Mouse (Mus musculus) lung, postnatal 36 days (tissue): ENCODE measurements around the gene Rai14.

ENCODE experiments used
- DNase-seq: peaks from one replicate; pipeline ENCODE4 v3.0.0; 2022; ENCODE audit warnings: mixed read lengths

Gene Rai14

DNA sequence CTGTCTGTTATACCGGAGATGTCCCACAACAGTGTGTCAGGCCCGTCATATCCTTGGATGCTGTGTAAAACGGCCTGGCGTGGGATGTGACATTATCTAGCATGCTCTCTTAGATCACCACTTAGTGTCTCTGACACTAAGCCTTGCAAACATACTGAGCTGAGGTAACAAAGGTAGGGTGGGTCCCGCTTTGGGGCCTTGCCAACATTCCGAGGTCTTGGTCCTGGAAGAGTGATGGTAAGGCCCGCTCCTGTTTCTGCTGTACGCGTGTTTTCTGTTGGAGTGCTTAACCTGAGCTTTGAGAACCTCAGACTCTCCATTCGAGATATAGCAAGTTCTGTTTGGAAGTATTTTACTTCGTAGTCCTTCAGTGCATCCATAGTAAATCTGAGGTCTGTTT lies 5.8 kb upstream of the Rai14 start:
- peak; percentile 28 for DNase-seq

DNA sequence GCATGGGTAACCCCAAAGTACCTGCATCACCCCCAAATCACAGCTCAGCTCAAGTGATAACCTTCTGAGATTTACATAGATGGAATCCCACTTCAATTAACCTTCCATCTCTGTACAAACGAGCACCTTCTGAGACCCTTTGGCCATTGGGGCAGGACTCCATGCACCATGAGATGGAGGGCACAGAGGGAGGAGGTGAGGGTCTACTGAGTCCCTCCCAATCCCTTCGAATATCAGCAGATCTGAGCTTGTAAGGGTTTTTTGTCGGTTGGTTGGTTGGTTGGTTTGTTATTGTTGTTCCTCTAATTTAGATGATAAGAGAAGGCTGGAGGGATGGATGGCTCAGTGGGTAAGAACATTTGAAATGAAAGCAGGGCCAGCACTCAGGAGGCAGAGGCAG lies 5.1 kb upstream of the Rai14 start:
- DNase-seq = no peak

DNA sequence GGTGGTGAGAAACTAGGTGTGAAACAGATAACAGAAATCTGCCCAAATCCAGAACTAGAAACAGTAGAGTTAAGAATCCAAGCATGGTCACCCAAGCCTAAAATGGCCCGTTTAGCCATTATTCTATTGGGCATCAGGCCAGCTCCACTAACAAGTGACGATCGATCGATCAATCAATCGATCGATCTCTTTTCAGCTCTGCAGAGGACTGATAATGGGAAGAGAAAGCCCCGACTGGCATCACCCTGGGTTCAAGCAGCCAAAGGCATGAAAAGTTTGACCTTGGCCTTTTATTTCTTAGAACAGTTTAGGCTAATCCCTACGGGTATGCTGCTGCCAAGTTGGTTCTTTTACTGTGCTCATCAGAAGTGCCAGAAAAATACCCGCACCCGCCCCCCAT lies 4.3 kb upstream of the Rai14 start:
- DNase-seq = no peak

GRCm38 (mm10) chr15:10717284-10717683 lies 2.9 kb upstream of the Rai14 start:
- DNase-seq = no peak

DNA sequence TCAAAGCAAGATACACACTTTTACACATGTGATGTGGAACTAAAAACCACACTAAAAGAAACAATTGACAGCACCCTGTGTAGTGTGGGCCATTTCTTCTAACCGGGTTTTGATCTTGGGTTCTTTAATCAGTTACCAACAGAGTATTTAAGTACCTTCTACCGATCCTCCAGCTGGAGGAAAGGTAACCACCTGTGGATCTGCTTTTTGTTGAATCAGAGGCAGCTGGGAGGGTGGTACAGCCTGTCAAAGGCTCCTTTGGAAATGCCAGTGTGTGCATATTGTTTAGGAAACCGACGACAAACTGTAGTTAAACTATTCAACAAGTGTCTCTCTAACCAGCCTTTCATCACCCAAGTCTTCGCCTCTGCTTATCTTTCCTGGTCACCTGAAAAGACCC lies 1.5 kb upstream of the Rai14 start:
- DNase-seq = no peak

DNA sequence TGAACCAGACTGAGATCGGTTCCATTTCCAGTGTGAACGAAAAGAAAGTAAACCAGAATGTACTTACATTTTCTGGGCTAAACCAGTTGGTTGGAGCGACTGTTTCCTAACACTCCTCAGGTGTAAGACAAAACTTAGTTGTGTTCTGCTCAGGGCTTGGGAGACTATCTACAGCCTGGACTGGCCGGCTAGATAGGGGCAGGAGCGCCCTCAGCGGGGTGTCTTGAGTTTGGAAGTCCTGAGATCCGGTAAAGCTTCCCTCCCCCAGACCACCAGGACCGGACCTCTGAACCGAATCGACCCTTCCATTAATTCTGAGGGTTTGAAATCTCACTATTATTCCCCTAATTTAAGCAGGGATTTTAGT lies 698 bp upstream of the Rai14 start:
- DNase-seq = peak; percentile 64

GRCm38 (mm10) chr15:10713626-10714316 lies 653 bp downstream of the Rai14 start:
- DNase-seq = no peak

DNA sequence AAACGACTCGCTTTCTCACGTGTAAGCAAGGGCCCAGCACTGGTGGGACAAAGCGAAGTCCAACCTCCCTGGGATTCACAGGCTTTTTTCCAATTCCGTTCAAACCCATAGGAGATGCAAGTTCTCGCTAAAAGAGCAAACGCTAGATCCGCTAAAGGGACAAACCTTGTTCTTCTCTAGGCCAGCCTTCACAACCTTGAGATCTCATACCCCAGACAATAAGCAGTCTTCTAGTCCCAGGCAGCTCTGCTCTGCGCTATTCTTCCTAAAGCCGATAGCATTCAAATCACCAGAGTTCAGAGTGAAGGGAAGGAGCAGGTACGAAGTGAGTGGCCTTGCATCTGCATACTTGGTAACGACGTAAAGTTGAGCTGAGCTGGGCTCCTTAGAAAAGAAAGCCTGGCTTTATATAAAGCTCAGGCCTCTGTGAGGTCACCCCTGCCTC lies 1.2 kb downstream of the Rai14 start:
- no peak for DNase-seq

- DNase-seq = no peak
Measured at GRCm38 (mm10) chr15:10712288-10712687, 2.1 kb downstream of the Rai14 start.

- DNase-seq = no peak
Measured at GRCm38 (mm10) chr15:10711231-10711630, 3.2 kb downstream of the Rai14 start.

GRCm38 (mm10) chr15:10708591-10709272 lies 5.7 kb downstream of the Rai14 start:
- DNase-seq = peak; percentile 65

- DNase-seq = no peak
Measured at GRCm38 (mm10) chr15:10707109-10707508, 7.3 kb downstream of the Rai14 start.

DNA sequence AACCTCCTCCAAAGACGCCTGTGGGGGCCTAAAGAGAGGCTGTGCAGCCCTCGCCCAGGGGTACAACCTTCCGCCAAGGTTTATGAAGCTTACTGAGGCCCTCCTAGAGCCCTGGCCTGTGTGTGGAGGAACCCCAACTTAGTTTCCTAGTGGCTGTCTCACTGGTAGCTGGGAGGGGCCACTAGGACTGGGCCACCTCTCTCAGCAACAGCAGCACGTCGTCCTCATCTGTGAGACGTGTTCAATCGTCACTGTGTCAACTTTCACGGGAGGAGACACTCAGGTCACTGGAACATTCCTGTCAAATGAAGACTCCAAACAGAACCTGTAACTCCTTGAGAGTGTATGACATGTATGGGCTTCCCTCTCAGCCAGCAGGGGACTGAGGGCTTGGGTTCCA lies 8.0 kb downstream of the Rai14 start:
- no peak for DNase-seq

- DNase-seq = no peak
Measured at GRCm38 (mm10) chr15:10705752-10706151, 8.7 kb downstream of the Rai14 start.

- no peak for DNase-seq
Measured at GRCm38 (mm10) chr15:10704328-10704727, 10.1 kb downstream of the Rai14 start.

DNA sequence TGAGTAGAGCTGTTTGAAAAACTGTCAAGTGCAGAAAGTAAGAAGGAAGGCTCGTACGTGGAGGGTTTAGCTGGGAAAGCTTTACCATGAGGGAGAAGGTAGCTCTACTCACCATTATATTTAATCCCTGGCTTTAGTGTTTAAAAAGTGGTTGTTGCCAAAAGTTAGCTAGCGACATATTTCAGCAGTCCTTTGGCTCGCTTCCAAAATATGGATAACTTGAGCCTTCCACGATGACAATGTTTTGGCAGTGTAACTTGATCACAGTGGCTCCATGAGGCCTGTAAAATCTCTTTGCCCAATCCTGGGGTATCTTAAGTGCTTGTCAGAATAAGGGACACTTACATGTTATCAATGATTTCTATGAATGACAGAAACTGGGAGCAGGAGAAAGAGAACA lies 12.9 kb downstream of the Rai14 start:
- no peak for DNase-seq

DNA sequence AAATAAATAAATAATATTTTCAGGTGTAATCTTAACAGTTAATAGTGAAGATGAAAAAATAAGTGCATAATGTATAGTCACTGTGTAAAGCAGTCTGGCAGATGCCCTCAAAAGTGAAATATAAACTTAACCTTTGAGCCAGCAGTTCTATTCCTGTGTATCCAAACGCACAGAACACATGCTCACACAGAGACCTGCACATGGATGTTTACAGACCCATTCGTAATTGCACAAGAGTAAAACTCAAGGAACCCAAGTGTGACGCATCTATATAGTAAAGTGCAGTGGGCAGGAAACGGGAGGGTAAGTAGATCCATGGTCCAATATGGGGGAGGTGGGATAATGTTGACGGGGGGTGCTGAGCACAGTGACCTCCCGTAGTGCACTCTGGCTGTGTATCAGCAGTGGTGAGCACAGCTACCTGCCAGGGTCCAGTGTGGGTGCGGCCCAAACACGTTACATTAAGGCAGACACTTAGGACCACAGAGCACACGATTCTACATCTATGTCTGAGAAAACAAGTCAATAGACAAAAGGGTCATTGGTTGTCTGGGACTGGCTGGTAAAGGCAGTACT lies 13.4 kb downstream of the Rai14 start:
- no peak for DNase-seq

- no peak for DNase-seq
Measured at GRCm38 (mm10) chr15:10696478-10697234, 17.8 kb downstream of the Rai14 start.

DNA sequence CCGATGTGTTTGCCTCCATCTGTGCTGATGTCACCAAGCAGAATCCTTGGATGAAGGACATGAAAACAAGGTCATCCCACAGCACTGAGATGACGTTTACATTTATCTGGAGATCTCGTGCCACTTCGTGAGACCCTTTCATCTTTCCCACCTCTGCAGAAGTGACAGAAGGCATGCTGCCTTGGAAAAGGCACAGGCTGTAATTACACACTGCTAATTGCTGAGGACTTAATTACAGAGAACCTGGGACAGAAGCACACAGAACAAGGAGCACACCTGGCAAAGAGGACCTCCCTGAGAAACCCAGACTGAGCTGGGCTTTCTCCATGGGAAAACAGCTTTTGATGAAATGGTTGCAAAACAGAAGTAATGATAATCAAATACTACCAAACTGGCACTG lies 21.8 kb downstream of the Rai14 start:
- no peak for DNase-seq

GRCm38 (mm10) chr15:10691481-10691880 lies 22.9 kb downstream of the Rai14 start:
- DNase-seq = no peak

DNA sequence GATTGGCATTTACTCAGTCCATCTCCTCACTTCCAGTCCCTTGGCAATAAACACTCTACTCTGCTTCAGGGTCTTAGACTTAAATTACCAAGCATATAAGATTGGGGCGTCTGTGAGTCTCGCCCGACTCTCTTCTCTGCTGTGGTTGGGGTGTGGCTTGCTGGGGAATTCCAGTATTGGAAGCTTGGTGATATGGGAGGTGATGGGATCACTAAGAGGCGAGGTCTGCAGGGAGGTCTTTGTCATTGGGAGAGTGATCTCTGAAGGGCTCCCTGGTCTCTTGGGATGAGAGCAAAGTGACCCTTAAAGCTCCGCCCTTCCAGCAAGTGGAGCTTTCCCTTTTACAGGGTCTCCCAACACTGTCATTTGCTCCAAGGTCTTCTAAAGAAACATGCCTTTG lies 23.5 kb downstream of the Rai14 start:
- DNase-seq = no peak

DNA sequence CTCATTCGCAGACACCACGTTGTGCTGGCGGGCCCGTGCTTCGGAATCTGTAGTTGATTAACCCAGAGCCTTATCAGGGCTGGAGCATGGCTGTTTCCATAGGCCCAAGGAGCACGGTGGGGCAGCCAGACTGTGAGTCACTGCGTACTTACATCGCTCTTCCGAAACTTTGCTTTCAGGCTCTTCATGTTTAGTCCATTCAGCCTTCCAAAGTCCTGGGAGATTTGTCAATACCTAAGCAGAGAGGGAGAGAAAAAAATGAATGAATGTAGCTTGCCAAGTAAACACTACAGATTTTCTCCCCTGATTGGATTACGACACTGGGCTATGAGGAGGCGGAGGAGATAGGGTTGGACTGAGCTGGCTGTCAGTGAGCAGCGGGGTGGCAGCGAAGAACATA lies 24.2 kb downstream of the Rai14 start:
- peak; percentile 68 for DNase-seq

DNA sequence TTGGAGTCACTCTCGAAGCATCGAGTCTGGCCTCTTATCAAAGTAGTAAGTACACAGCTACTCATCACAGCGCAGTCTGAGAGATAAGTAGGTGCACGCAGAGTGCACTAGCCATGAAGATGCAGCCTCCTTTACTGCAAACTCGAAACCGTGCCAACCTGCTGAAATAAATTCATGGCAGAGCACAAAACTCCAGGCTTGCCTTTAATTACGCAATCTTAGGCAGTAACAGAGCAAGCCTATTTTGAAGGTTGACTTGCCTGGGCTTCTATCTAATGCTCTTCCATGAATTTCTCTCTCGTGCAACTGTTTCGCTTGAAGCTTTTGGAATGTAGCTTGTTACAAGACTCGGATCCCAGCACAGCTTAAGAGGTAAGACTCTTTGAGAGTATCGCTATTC lies 25.1 kb downstream of the Rai14 start:
- no peak for DNase-seq

DNA sequence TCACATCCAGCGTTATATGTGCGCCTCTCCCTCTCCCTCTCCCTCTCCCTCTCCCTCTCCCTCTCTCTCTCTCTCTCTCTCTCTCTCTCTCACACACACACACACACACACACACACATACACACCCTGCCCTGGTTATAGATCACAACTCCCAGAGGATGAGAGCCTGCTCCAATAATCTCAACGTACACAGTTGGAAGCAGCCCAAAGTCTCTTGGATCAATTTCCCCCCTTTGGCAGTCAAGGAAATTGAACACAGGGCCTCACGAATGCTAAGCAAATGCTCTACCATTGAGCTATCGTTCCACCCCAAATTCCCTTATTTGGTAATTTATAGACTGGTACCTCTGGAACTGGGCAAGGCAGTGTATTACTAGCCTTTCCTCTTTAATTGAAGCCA lies 25.7 kb downstream of the Rai14 start:
- no peak for DNase-seq
